ENCODE assay signal across 21 mouse cellular contexts in the genomic region with DNA sequence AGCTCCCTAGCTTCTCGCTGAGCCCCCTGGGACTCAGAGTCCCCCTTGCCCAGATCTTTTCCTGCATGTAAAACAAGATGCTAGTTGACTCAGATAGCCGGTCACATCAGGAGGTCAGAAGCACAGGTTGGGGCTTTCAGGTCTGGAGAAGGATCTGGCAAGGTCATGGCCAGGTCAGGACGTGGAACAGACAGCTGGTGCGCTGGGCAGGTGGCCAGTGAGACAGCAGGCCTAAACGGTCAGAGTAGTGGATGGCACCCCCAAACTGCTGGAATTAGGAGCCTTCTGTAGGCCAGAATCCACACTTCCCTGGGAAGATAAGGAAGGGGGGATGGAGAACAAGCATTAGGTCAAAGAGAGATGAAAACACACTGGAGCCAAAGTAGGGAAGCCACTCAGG. TPM values are rescaled to one million over a fixed set of nuclear protein-coding genes. Genes with fewer than 3 reads are reported as not detected.
DNase-seq lines count a peak whose midpoint lies in the region; TF ChIP-seq lines count a peak whose summit lies in the region.
"Had no signal": no experiment of that assay in that cellular context is flagged by ENCODE, and none has a peak within 500 bp of the region (broad histone marks: within the 10 kb centered on the region; RNA-seq: fewer than 3 reads in every experiment).

No protein-coding gene starts in this region.

- 77% methylated on average over 5 of the region's 5 CpGs for WGBS in heart, embryonic 10.5 days
- 66% methylated on average over 5 of the region's 5 CpGs for WGBS in kidney, adult 2 months

- TF ChIP-seq POLR2A in kidney, adult 2 months (IDR thresholded peaks at IDR 0.05; ENCODE audit: low read depth, low read length), result no peak

- no peaks in the 10 kb centered on the region for H3K9me3 ChIP-seq in heart, embryonic 10.5 days
- H3K9me3 ChIP-seq: embryonic facial prominence, embryonic 13.5 days; forebrain, embryonic 13.5 days; heart, embryonic 12.5 days; hindbrain, embryonic 13.5 days had no signal

- no peak for TF ChIP-seq CTCF in kidney, adult 2 months (conservative IDR thresholded peaks at IDR 0.05; ENCODE audit: insufficient read depth, insufficient read length, low read depth, low read length)

- H3K27ac ChIP-seq in heart, embryonic 10.5 days, result no peak overlapping the region
- 0 out of 2 replicates have a peak overlapping the region, but pooled peaks have one; percentile 8 for H3K27ac ChIP-seq in kidney, adult 2 months (ENCODE audit: insufficient read depth, low read depth, low read length)
- H3K27ac ChIP-seq: embryonic facial prominence, embryonic 13.5 days; forebrain, embryonic 13.5 days; hindbrain, embryonic 13.5 days; hindbrain, postnatal 0 days had no signal

- no peak overlapping the region for H3K4me3 ChIP-seq in heart, embryonic 10.5 days
- no peak overlapping the region for H3K4me3 ChIP-seq in kidney, adult 2 months (ENCODE audit: insufficient read depth, low read depth, low read length)
- H3K4me3 ChIP-seq: embryonic facial prominence, embryonic 13.5 days; forebrain, embryonic 13.5 days; heart, embryonic 12.5 days; hindbrain, embryonic 13.5 days had no signal

- DNase-seq in cerebellum, postnatal 10 days, result peak; percentile 75 to 82
- no peak for DNase-seq in cerebellum, adult 9-10 months
- DNase-seq in heart, adult 11 months, result peak; percentile 92
- DNase-seq in heart, embryonic 10.5 days (ENCODE audit: low spot score), result no peak
- no peak for DNase-seq in kidney, adult 2 months
- no peak for DNase-seq in kidney, postnatal 10 days
- peak; percentile 21 for DNase-seq in MN1 (ENCODE audit: low spot score)
- DNase-seq: adrenal gland, adult 2 months; adrenal gland, postnatal 25 days; forebrain, postnatal 0 days; kidney, adult 11 months had no signal

- peaks cover 19% of the 10 kb centered on the region; the same call in 1 of the 2 replicates for H3K4me1 ChIP-seq in heart, embryonic 10.5 days
- H3K4me1 ChIP-seq in kidney, adult 2 months (ENCODE audit: control insufficient read depth, insufficient read depth, low read length), result 0 out of 2 replicates have a peak, but pooled peaks cover 5% of the 10 kb centered on the region
- H3K4me1 ChIP-seq: forebrain, embryonic 13.5 days; hindbrain, embryonic 13.5 days had no signal

- peaks cover 16% of the 10 kb centered on the region; the same call in 1 of the 2 replicates for H3K36me3 ChIP-seq in heart, embryonic 10.5 days
- H3K36me3 ChIP-seq in kidney, adult 2 months (ENCODE audit: control insufficient read depth, insufficient read depth, low read length), result no peaks in the 10 kb centered on the region
- H3K36me3 ChIP-seq: embryonic facial prominence, embryonic 13.5 days had no signal

- H3K27me3 ChIP-seq in heart, embryonic 10.5 days (ENCODE audit: insufficient read depth, poor library complexity, severe bottlenecking), result no peaks in the 10 kb centered on the region
- H3K27me3 ChIP-seq in kidney, adult 2 months (replicated peaks; ENCODE audit: control insufficient read depth, insufficient read depth, low read length), result no peaks in the 10 kb centered on the region
- H3K27me3 ChIP-seq: CH12.LX; embryonic facial prominence, embryonic 13.5 days; forebrain, embryonic 13.5 days; heart, embryonic 12.5 days; hindbrain, embryonic 13.5 days had no signal

RNA-seq across cellular contexts. Expression of gene Olfr412, which starts 25.3 kb away (rescaled TPM):
- not detected in 2 replicates for polyA plus RNA-seq in heart, embryonic 10.5 days (2016; fragmentation: Nextera tagmentation; extraction: Ambion mirVana)
- polyA plus RNA-seq in kidney, adult 2 months (2012; rRNA removed), result not detected in 2 replicates
- polyA plus RNA-seq: adrenal gland, adult 2 months; embryonic facial prominence, embryonic 13.5 days; forebrain, embryonic 13.5 days; forebrain, postnatal 0 days; gonadal fat pad, adult 2 months; heart, embryonic 12.5 days; heart, postnatal 0 days; hindbrain, embryonic 13.5 days; hindbrain, postnatal 0 days; intestine, embryonic 14.5 days; kidney, embryonic 14.5 days had no signal

RNA-seq across cellular contexts. Expression of gene Olfr411, which starts 34.8 kb away (rescaled TPM):
- not detected in 2 replicates for polyA plus RNA-seq in heart, embryonic 10.5 days (2016; fragmentation: Nextera tagmentation; extraction: Ambion mirVana)
- polyA plus RNA-seq in kidney, adult 2 months (2012; rRNA removed), result not detected in 2 replicates
- polyA plus RNA-seq: adrenal gland, adult 2 months; embryonic facial prominence, embryonic 13.5 days; forebrain, embryonic 13.5 days; forebrain, postnatal 0 days; gonadal fat pad, adult 2 months; heart, embryonic 12.5 days; heart, postnatal 0 days; hindbrain, embryonic 13.5 days; hindbrain, postnatal 0 days; intestine, embryonic 14.5 days; kidney, embryonic 14.5 days had no signal

RNA-seq across cellular contexts. Expression of gene Olfr410, which starts 49.4 kb away (rescaled TPM):
- polyA plus RNA-seq in heart, embryonic 10.5 days (2016; fragmentation: Nextera tagmentation; extraction: Ambion mirVana), result not detected in 2 replicates
- polyA plus RNA-seq in kidney, adult 2 months (2012; rRNA removed), result not detected in 2 replicates
- polyA plus RNA-seq: adrenal gland, adult 2 months; embryonic facial prominence, embryonic 13.5 days; forebrain, embryonic 13.5 days; forebrain, postnatal 0 days; gonadal fat pad, adult 2 months; heart, embryonic 12.5 days; heart, postnatal 0 days; hindbrain, embryonic 13.5 days; hindbrain, postnatal 0 days; intestine, embryonic 14.5 days; kidney, embryonic 14.5 days had no signal

Comparison
In these comparisons a context has a peak if more than half of its experiments do, and no peak if none do; other contexts are left out.
1. DNase-seq: peak in cerebellum, postnatal 10 days (2 of 2), heart, adult 11 months (single experiment) and MN1 (single experiment); none in cerebellum, adult 9-10 months (single experiment), heart, embryonic 10.5 days (single experiment), kidney, adult 2 months (single experiment) and kidney, postnatal 10 days (single experiment).